Mouse (Mus musculus): ENCODE measurements around the gene Ddx59. TPM values are rescaled to one million over a fixed set of nuclear protein-coding genes. Genes with fewer than 3 reads are reported as not detected.
A peak's percentile ranks its signal among the peaks of the same experiment; 100 is the strongest.

Ddx59 gene
- total RNA-seq (2021): 10 to 100 TPM; 10.2 to 10.9 TPM
- long read RNA-seq, transcript Ddx59-201 (8 exons, 2,166 nt): major isoform, 5 of 12 reads
- long read RNA-seq, partial matches to known transcripts: 2 of 12 reads
- long read RNA-seq, other reads (novel, unspliced or antisense): 5 of 12 reads

GRCm38 (mm10) chr1:136414798-136415755, at the start of gene Ddx59:
Gene Ddx59 (plus strand): TSS chr1:136415271.
- peak; percentile 99 for DNase-seq (ENCODE audit: low spot score in 2 of 2)

- DNase-seq (ENCODE audit: low spot score in 2 of 2): no peak
These were observed 49.1 kb upstream of the Ddx59 start for GRCm38 (mm10) chr1:136365986-136366385.

GRCm38 (mm10) chr1:136379261-136379660, 35.8 kb upstream of the Ddx59 start:
- DNase-seq (ENCODE audit: low spot score in 2 of 2): no peak

GRCm38 (mm10) chr1:136380161-136380560, 34.9 kb upstream of the Ddx59 start:
- DNase-seq (ENCODE audit: low spot score in 2 of 2): no peak

GRCm38 (mm10) chr1:136380606-136381005, 34.5 kb upstream of the Ddx59 start:
- DNase-seq (ENCODE audit: low spot score in 2 of 2): no peak

GRCm38 (mm10) chr1:136381169-136381568, 33.9 kb upstream of the Ddx59 start:
- no peak for DNase-seq (ENCODE audit: low spot score in 2 of 2)

GRCm38 (mm10) chr1:136381583-136381982, 33.5 kb upstream of the Ddx59 start:
- peak; percentile 8 to 15 for DNase-seq (ENCODE audit: low spot score in 2 of 2)

GRCm38 (mm10) chr1:136386914-136387313, 28.2 kb upstream of the Ddx59 start:
- DNase-seq (ENCODE audit: low spot score in 2 of 2): no peak

- peak; percentile 20 to 28 for DNase-seq (ENCODE audit: low spot score in 2 of 2)
These were observed 20.6 kb upstream of the Ddx59 start for GRCm38 (mm10) chr1:136394506-136394905.

- no peak for DNase-seq (ENCODE audit: low spot score in 2 of 2)
These were observed 20.0 kb upstream of the Ddx59 start for GRCm38 (mm10) chr1:136395073-136395472.

- DNase-seq (ENCODE audit: low spot score in 2 of 2): no peak
These were observed 13.8 kb upstream of the Ddx59 start for GRCm38 (mm10) chr1:136401281-136401680.

GRCm38 (mm10) chr1:136409631-136410030, 5.4 kb upstream of the Ddx59 start:
- no peak for DNase-seq (ENCODE audit: low spot score in 2 of 2)

GRCm38 (mm10) chr1:136415756-136416126, 670 bp downstream of the Ddx59 start:
- no peak for DNase-seq (ENCODE audit: low spot score in 2 of 2)

GRCm38 (mm10) chr1:136418393-136418792, 3.3 kb downstream of the Ddx59 start:
- DNase-seq (ENCODE audit: low spot score in 2 of 2): no peak

GRCm38 (mm10) chr1:136427166-136427969, 12.3 kb downstream of the Ddx59 start:
- DNase-seq (ENCODE audit: low spot score in 2 of 2): no peak

- DNase-seq (ENCODE audit: low spot score in 2 of 2): no peak
These were observed 13.9 kb downstream of the Ddx59 start for GRCm38 (mm10) chr1:136428981-136429380.

GRCm38 (mm10) chr1:136430126-136430818, 15.2 kb downstream of the Ddx59 start:
- no peak for DNase-seq (ENCODE audit: low spot score in 2 of 2)

- DNase-seq (ENCODE audit: low spot score in 2 of 2): no peak
These were observed 25.7 kb downstream of the Ddx59 start for GRCm38 (mm10) chr1:136440741-136441140.

- no peak for DNase-seq (ENCODE audit: low spot score in 2 of 2)
These were observed 27.7 kb downstream of the Ddx59 start for GRCm38 (mm10) chr1:136442809-136443208.

- no peak for DNase-seq (ENCODE audit: low spot score in 2 of 2)
These were observed 29.6 kb downstream of the Ddx59 start for GRCm38 (mm10) chr1:136444555-136445255.

Data from layer of hippocampus, postnatal 10 days (tissue).